Mouse (Mus musculus): Measurements from ENCODE around the gene Serpinb9b. TPM values are rescaled to one million over a fixed set of nuclear protein-coding genes. Genes with fewer than 3 reads are reported as not detected.

Serpinb9b gene
- polyA plus RNA-seq (2012; rRNA removed; ENCODE audit: low replicate concordance): 0.21 and 0.30 TPM in 2 replicates

DNA sequence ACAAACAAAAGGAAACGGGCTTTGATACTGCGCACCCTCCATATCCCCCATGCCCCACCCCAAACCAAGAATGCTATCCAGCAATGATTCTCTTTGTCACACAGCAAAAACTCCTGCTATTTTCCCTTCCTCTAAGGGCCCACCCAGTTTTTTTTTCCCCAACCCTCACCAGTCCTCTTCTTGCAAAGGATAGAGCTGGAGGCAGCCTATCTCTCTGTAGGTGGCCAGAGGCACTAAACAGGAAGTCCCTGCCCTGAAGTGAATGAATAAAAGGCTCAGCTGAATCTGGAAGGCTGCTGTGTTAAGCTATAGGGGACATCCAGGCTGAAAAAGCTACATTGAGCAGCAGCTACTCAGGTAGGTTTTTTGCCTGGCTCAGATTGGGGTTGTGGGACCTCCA, at the start of gene Serpinb9b:
Serpinb9b (plus strand) TSS at position 173 of the 400 bp plus-strand sequence.

DNA sequence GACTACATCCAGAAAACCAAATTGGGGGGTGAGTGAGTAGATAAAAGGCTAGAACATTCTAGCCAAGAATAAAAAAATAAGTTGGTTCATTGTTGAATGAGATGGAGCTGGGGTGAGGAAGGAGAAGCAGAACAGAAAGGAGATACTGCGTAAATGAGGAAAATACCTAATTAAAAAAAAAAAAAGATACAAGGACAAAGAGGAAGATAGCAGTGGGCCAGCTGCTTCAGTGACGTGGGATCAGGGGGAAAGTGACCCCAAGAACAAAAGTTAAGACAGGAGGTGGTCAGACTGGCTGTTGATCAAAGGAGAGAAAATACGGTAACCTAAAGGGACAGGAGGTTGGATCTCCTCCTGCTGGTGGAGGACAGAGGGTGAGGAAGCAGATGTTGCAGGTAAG, 24.3 kb upstream of the Serpinb9b start, which contains the start of gene Serpinb9:
Serpinb9 (plus strand) TSS at position 301 of the 400 bp plus-strand sequence.

DNA sequence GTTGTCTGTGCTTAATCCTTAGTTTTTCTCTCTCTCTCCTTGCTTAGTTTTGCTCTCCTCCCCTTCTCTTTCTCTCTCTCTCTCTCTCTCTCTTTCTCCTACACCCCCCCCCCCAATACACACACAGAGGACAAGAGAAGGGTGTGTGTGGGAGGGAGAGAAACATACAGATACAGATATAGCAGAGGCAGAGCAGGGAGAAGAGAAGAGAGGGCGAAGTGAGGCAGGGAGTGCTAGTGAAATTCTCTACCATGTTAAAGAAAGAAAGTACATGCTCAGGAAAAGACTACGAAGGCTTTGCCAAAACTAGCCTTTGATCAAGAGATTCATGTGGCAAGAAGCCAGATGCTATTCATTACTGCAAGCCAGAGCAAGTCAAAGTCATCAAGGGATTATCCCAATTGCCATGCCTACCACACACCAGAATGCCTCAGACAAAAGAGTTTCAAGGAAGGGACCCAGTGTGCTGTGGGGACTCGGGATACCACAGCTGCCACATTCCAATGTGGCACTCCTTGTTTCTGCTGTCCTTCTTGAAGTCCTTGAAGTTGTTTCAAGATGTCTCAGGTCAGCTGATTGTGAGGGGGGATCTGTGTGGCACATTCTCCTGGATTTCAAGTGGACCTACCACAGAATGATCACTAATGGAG, 51.0 kb downstream of the Serpinb9b start, which contains the start of gene Serpinb1b:
Serpinb1b (plus strand) TSS at position 520 of the 650 bp plus-strand sequence.

Other genes with a start within 250 kb of the Serpinb9b start
- 0.03 and 0.17 TPM in 2 replicates for gene Mylk4, start 243.5 kb upstream of the Serpinb9b start, polyA plus RNA-seq (2012; rRNA removed; ENCODE audit: low replicate concordance)
- 19.4 and 43.2 TPM in 2 replicates for gene Wrnip1, start 225.4 kb upstream of the Serpinb9b start, polyA plus RNA-seq (2012; rRNA removed; ENCODE audit: low replicate concordance)
- not detected in 2 replicates for gene D930007J09Rik, start 224.6 kb upstream of the Serpinb9b start, polyA plus RNA-seq (2012; rRNA removed; ENCODE audit: low replicate concordance)
- gene Serpinb1a, start 176.2 kb upstream of the Serpinb9b start, polyA plus RNA-seq (2012; rRNA removed; ENCODE audit: low replicate concordance): 8.1 and 29.2 TPM in 2 replicates
- gene Serpinb1c, start 129.2 kb upstream of the Serpinb9b start, polyA plus RNA-seq (2012; rRNA removed; ENCODE audit: low replicate concordance): not detected in 2 replicates
- 4.3 and 7.8 TPM in 2 replicates for gene Serpinb6b, start 62.2 kb upstream of the Serpinb9b start, polyA plus RNA-seq (2012; rRNA removed; ENCODE audit: low replicate concordance)
- 9.9 and 12.9 TPM in 2 replicates for gene Serpinb9, start 24.2 kb upstream of the Serpinb9b start, polyA plus RNA-seq (2012; rRNA removed; ENCODE audit: low replicate concordance)
- gene Serpinb1b, start 51.2 kb downstream of the Serpinb9b start, polyA plus RNA-seq (2012; rRNA removed; ENCODE audit: low replicate concordance): not detected in 2 replicates
- gene Serpinb9c, start 132.3 kb downstream of the Serpinb9b start, polyA plus RNA-seq (2012; rRNA removed; ENCODE audit: low replicate concordance): not detected in 2 replicates
- gene Serpinb9d, start 165.5 kb downstream of the Serpinb9b start, polyA plus RNA-seq (2012; rRNA removed; ENCODE audit: low replicate concordance): not detected in 2 replicates
- gene Serpinb9e, start 222.2 kb downstream of the Serpinb9b start, polyA plus RNA-seq (2012; rRNA removed; ENCODE audit: low replicate concordance): not detected in 2 replicates